Mouse (Mus musculus): ENCODE data around the gene Iqck.

Gene Iqck

DNA sequence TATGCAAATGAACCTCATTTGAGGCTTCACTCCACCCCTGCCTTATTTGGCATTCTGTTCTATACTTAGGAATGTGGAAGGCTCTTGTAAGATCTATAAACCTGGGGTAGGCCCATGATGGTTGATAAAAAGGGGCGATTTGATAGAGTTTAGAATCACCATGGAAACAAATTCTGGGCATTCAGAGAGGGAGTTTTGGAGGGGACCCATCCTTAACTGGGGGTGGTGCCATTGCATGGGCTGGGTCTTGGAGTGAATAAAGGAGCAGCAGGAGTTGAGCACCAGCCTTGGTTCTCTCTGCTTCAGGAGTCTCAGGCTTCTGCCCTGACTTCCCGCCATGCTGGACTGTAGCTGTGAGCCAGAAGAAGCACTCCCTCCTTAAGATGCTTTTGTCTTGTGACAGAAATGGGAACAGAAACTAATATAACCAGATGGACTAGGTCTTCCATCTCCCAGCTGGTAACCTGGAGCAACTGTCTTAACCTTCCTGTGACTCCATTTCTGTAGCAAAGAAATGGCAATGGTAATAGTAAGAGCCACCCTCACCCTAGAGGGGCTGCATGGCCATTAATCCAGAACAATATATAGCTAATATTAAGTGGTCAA is 93.2 kb downstream of the Iqck start:
- DNase-seq (ENCODE audit: low read depth, low spot score) = no peak

DNA sequence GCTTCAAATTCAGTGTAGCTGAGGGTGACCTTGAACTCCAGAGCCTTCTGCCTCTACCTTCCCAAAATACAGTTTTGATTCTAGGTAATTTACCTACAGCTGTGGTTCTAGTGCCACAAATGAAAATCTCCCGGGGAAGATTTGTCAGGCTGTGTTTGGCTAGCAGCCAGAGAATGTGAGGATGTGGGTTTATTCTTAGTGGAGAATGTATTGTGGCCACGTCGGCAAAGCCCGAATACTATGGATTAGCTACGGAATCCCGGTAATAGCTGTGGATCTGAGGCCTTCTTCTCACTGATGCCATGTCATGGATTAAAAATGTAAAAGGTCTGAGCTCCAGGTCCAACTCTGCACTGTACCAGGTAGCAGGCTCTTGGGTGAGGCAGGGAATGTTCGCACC is 94.2 kb downstream of the Iqck start:
- peak; percentile 27 for DNase-seq (ENCODE audit: low read depth, low spot score)

GRCm38 (mm10) chr7:118953626-118954282 is 98.2 kb downstream of the Iqck start:
- DNase-seq (ENCODE audit: low read depth, low spot score) = no peak

DNA sequence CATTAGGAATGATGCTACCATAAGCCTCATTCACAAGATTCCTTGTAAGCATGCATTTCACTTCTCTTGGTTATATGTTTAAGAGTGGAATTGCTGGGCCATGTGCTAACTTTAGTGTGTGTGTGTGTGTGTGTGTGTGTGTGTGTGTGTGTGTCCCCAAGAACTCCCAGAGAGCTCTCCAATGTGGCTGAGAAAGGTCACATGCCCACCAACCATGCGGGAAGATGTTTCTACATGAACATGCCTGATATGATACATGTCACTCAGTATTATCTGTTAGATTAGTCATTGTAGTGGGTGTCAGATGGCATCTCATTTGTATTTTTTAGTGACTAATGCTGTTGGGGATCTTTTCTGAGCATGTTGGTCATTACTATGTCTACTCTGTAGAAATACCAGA is 99.4 kb downstream of the Iqck start:
- no peak for DNase-seq (ENCODE audit: low read depth, low spot score)

DNA sequence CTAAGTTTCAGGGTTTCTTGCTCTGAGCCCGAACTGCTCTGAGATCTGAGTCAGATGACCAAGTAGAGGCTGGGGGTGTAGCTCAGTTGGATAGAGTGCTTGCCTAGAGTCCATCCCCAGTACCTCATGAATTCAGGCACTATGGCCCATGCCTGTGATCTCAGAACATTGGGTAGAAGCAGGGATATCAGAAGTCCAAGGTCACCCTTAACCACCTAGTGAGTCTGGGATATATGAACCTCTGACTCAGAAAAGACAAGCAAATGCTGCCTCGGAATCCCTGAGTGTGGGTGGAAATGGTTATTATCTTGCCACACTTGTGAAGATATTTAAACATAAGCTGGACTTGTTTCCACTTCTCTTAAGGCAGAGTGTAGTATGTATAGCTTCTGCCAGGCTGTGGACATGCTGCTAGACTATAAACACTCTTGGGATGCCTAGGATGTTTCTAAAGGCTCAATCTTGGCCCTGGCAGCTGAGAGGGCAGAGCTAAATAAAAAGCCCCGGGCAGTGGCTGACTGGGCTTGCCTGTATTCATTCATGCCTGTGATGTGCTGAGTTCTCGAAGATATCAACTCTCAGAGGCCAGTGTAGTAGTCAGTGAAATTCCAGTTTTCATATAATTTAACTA is 101.2 kb downstream of the Iqck start:
- DNase-seq (ENCODE audit: low read depth, low spot score) = peak; percentile 31

DNA sequence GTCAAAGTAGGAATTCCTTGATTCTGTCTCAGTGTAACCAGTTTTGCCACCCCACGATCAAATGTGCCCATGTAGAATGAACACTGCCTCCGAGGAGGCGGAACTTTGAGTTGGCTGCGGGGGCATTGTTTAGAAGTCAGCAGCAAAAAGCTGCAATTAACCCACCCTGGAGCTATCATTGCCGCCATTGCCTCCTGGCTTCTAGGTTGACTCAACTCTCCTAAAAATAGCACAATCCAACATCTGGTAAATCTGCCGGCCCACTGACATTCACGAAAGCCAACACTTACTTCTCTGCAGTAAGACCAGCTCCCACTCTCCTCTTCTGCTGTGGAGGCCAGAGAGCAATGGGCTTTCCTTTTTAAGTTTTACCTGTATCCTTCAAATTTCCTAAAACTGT is 103.7 kb downstream of the Iqck start:
- no peak for DNase-seq (ENCODE audit: low read depth, low spot score)

GRCm38 (mm10) chr7:118964777-118965176 is 109.2 kb downstream of the Iqck start:
- no peak for DNase-seq (ENCODE audit: low read depth, low spot score)

- no peak for DNase-seq (ENCODE audit: low read depth, low spot score)
These were observed 109.6 kb downstream of the Iqck start for GRCm38 (mm10) chr7:118965198-118965597.

DNA sequence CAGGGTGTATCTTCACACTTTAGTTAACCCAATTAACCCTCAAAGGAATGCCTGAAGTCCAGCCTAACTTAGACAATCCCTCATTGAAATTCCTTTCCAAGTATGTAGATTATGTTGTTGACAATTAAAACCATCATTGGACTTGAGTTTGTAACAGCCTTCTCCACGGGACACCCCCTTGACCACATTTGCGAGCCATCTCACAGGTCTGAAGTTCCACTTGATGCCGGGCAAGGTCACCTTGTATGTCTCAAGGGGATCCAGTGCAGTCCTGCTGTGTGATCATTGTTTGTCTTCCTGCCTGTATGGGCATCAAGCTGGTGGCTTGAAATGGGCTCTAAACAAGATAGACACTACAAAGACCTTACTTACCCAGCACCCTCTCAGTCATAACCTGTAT is 113.3 kb downstream of the Iqck start:
- DNase-seq (ENCODE audit: low read depth, low spot score) = no peak

DNA sequence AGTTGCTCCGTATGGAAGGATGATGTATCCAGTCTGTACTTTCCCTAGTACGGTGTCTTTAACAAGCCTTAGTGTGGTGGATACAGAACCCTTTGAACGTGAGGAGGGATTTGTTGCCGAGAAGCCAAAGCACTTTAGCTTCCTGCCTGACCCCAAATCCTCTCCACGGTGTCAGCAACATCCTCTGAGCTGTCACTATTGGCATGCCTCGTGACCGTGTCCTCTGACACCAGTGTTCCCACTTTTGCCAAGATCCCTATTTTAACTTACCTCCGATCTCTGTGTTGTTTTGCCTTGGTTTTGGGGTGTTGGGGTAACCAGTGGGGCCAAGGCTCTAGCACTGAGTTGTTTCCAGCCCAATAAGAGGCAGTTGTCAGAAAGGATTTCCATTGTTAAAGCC is 115.9 kb downstream of the Iqck start:
- no peak for DNase-seq (ENCODE audit: low read depth, low spot score)

DNA sequence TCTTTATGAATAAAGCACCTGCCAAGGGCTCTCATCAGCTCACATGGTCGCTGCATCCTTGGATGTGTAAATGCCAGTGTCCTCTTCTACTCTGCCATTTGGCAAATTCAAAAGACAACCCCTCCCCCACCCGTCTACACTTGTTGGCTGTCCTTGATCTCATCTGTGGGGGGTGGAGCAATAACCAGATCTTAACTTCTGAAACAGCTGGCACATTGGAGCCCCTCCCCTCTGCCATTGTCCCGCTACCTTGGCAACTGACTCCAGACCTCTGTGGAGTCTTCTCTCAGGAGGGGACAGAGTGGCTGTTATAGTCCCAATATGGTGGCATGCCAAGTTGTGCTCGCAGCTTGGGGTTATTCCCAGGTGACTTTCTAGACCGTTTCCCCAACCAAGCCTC is 116.8 kb downstream of the Iqck start:
- DNase-seq (ENCODE audit: low read depth, low spot score) = no peak

DNA sequence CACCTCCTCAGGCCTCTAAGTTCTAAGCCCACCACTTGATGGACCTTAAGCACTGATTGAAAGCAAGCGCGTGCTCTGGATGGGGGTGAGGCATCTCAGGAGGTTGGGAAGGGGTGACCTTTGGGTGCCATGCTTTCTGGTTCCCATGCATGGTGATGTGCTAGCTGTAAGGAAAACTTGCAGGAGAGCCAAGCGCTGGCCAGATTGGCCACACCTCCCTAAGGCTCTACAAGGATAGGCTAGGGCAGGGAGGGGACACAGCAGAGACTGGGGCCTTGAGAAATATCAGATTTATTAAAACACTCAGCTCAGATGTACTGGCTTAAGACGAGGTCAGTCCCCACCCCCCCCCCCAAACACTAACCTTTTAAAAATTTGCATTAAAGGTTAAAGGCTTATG is 117.8 kb downstream of the Iqck start:
- DNase-seq (ENCODE audit: low read depth, low spot score) = no peak

GRCm38 (mm10) chr7:118975837-118976236 is 120.3 kb downstream of the Iqck start:
- DNase-seq (ENCODE audit: low read depth, low spot score) = no peak

DNA sequence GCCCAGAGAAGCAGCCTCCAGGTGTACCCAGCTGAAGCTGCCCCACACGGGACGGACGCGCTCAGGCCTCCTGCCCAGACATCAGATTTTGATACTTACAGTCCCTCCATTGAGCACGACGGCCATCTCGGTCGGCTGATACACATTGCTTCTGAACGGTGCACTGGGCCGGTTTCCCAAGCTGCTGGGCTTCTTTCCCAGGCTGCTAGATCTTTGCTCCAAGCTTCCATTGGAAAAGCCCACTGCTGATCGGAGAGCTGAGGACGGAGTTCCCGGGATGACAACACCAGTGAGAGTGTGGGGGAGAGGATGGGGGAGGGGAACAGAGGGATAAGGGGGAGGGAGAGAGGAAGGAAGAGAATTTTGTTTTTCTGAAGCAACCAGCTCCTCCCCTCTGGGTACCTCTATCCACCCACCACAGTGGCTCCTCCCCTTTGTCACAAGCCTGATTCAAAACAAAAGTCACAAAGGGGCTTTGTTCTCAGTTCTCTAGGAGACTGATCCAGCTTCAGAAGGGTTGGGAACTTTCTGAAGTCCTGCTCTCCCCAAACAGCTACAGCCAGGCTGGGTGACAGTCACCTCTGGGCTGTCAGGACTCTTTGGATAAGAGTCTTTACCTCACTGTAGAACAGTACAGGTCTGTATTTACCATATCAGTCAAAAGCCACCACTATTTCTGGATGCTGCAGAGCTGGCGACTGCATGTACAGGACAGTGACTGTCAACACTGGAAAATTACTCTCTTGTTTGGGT is 121.0 kb downstream of the Iqck start:
- DNase-seq (ENCODE audit: low read depth, low spot score) = no peak

DNA sequence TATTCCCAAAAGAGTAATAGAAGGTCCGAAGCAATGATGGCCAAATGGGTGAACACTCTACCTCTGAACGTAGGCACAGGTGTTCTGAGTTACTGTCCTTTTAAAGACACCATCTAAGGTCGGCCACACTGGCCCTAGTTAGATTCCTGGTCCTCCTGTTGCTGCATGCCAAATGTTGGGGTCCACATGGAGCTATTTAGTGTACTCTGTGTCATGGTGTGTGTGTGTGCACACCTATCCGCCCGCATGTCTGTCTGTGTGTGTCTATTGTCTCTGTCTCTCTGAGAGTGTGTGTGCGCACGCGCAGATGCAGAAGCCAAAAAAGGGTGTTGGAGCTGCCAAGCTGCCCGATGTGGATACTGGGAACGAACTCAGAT is 121.6 kb downstream of the Iqck start:
- DNase-seq (ENCODE audit: low read depth, low spot score) = no peak

- no peak for DNase-seq (ENCODE audit: low read depth, low spot score)
These were observed 123.6 kb downstream of the Iqck start for GRCm38 (mm10) chr7:118979121-118979520.

DNA sequence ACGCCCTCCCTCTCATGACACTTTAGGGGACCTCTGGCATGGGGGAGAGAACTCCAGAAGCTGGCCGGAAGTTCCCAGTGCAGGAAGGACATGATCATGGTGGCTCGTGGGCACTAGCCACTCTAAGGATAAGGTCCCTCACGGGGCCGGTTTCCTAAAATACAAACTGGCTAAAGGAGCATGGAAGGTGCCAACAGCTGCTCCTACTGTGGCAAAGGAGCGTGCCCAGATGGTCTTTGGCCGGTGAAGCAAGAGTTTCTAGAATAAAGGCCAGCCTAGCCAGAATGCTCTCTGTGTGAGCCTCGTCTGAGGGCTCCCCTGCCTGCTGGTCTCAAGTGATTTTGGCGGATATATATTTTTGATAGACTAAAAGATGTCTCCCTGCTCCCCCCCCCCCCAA is 124.2 kb downstream of the Iqck start:
- no peak for DNase-seq (ENCODE audit: low read depth, low spot score)

GRCm38 (mm10) chr7:118981346-118981745 is 125.8 kb downstream of the Iqck start:
- DNase-seq (ENCODE audit: low read depth, low spot score) = peak; percentile 43

DNA sequence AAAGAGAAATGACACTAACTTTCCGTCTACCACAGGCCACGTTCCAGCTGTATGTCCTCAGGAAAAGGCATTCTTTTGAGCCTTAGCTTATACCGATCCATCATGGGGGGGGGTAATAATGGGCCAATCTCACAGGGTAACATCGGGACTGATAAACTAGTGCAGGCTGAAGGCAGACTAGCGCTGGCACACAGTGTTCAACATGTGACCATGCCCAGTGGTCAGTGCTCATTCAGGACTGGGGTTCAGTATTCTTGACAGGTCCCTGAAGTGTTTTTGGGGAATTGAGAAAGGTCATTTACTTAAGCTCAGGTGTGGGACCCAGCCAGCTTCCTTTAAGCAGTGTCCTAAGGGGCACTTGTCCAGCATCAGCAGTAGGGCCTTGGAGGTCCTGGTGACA is 126.3 kb downstream of the Iqck start:
- peak; percentile 15 for DNase-seq (ENCODE audit: low read depth, low spot score)

DNA sequence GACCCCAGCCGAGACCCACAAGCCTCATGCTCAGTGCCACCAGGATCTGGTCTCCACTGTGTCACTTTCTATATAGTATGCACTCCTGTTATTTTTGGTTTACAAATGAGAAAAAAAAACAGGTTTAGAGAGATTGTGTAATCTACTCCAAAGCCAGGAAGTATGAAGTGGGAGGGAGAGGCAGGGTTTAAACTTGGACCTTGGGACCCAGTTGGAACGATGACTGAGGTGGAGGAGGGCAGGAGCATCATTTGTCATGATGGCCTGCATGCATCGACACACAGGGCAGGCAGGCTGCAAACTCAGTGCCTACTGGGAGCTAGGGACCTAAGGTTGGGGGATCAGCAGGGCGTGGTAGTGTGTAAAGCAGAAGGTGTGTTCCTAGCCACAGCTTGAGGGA is 127.0 kb downstream of the Iqck start:
- peak; percentile 11 for DNase-seq (ENCODE audit: low read depth, low spot score)

DNA sequence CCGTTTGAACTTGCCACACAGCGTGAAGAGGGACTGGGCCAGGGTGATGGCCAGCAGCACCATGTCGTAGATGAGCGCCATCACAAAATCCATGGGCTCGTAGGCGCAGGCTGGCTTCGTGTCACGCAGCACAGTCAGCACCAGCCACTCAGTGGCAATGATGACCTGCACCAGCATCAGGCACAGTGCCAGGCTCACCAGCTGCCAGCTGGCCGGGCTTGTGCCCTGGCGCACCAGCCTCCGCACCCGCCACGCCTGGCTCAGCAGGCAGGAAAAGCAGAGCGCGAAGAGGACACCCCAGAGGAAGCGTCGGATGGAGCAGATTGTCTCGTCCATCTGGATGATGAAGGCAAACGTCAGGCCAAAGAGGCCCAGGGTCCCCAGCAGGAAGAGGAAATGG is 128.4 kb downstream of the Iqck start:
- DNase-seq (ENCODE audit: low read depth, low spot score) = no peak

DNA sequence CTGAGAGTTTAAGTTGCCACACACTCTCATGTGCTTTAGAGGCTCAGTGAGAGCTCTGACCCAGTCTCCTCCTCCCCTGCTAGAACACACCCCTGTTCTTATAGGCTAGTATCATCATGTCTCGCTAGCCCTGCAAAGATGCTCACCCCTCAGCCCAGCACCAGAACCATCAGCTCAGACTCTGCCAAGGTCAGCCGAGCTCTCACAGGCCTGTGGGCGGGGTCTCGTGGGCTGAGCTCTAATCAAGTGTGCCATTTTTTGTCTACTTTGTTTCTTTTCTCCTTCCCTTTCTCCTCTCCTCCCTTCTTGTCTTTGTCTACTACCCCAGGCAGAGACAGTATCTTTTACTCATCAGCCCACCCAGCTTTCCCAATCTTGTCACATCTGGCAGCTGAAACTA is 130.2 kb downstream of the Iqck start:
- DNase-seq (ENCODE audit: low read depth, low spot score) = no peak

DNA sequence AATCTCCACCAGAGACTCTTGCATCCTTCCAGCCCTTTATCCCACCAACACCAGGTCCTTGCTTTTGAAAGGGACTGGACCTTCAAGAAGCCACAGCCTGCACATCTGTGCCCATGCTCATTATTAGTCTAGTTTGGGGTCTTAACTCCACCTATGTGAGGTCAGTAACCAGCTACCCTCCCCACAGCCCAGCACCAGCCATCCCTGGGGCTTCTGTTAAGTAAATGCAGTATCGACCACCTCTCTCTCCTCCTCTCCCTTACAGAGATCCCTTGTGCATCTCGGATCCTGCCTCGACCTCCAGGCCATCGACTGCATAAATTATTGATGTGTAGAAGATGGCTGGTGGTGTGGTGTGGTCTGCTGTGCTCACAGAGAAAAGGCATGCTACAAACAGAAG is 130.8 kb downstream of the Iqck start:
- DNase-seq (ENCODE audit: low read depth, low spot score) = no peak
